Mouse (Mus musculus) embryonic facial prominence, embryonic 14.5 days (tissue): ENCODE results near the gene Eci2. TPM values are rescaled to one million over a fixed set of nuclear protein-coding genes. Genes with fewer than 3 reads are reported as not detected.

Experiments used
- polyA plus RNA-seq: library from polyadenylated mRNA; unstranded; fragments of >200 nt; fragmentation: Nextera tagmentation; extraction: Ambion mirVana; gene quantifications from 2 replicates; pipeline ENCODE4 v1.2.1, GENCODE M21; 2014

The Eci2 gene
- polyA plus RNA-seq, 1 experiment from 2014 or later = 129 TPM

Other genes with a start within 250 kb of the Eci2 start
- gene Prpf4b, start 151.8 kb downstream of the Eci2 start, polyA plus RNA-seq = 76.1 and 84.6 TPM in 2 replicates
- 1.1 and 1.3 TPM in 2 replicates for gene Fam217a, start 102.8 kb downstream of the Eci2 start, polyA plus RNA-seq
- gene 4933417A18Rik, start 102.7 kb downstream of the Eci2 start, polyA plus RNA-seq = not detected in 2 replicates
- 1.0 and 2.1 TPM in 2 replicates for gene Eci3, start 63.3 kb downstream of the Eci2 start, polyA plus RNA-seq